Mouse (Mus musculus) stomach, postnatal 0 days (tissue): ENCODE results near the gene Bend7. TPM values are rescaled to one million over a fixed set of nuclear protein-coding genes. Genes with fewer than 3 reads are reported as not detected.

Experiments used
- ATAC-seq: fragments of 200-750 bp; cut with Nextera tagmentation; 2 replicates; pipeline ENCODE4 v1.8.0; 2017; ENCODE audit not compliant: low FRiP score, low TSS enrichment
- DNase-seq: peaks from one replicate; pipeline ENCODE4 v3.0.0-alpha.2; 2016; ENCODE audit warnings: low spot score
- H3K27ac ChIP-seq: fragments of 300-500 bp; sonication (generic); replicated peaks from 2 replicates; pipeline ENCODE4 v1.5.1; 2014; ENCODE audit warnings: mild to moderate bottlenecking, control low read depth
- H3K27me3 ChIP-seq: fragments of 300-500 bp; sonication (generic); 2 replicates; pipeline ENCODE4 v1.6.1; 2014; ENCODE audit warnings: low read length; ENCODE audit not compliant: control insufficient read depth, insufficient read depth
- H3K36me3 ChIP-seq: fragments of 300-500 bp; sonication (generic); 2 replicates; pipeline ENCODE4 v1.6.1; 2014; ENCODE audit warnings: low read length, mixed read lengths; ENCODE audit not compliant: control insufficient read depth, insufficient read depth
- H3K4me1 ChIP-seq: fragments of 300-500 bp; sonication (generic); replicated peaks from 2 replicates; pipeline ENCODE4 v1.6.1; 2014; ENCODE audit warnings: antibody characterized with exemption; ENCODE audit not compliant: control insufficient read depth, insufficient read depth
- H3K4me2 ChIP-seq: fragments of 300-500 bp; sonication (generic); replicated peaks from 2 replicates; pipeline ENCODE4 v1.6.1; 2014; ENCODE audit warnings: low read depth, mild to moderate bottlenecking, control low read depth, moderate library complexity
- H3K4me3 ChIP-seq: fragments of 300-500 bp; sonication (generic); 2 replicates; pipeline ENCODE4 v1.5.1; 2014; ENCODE audit warnings: low read depth, low read length, control low read depth
- H3K9ac ChIP-seq: fragments of 300-500 bp; sonication (generic); 2 replicates; pipeline ENCODE4 v1.6.1; 2014; ENCODE audit warnings: mild to moderate bottlenecking, low read length, control low read depth, mixed read lengths
- H3K9me3 ChIP-seq: fragments of 300-500 bp; sonication (generic); 2 replicates; pipeline ENCODE4 v1.6.1; 2016; ENCODE audit warnings: low read length; ENCODE audit not compliant: control insufficient read depth
- CTCF ChIP-seq: IDR thresholded peaks from 2 replicates; pipeline ENCODE4 v1.5.1; 2016; ENCODE audit warnings: antibody characterized with exemption, low read depth, mild to moderate bottlenecking, moderate library complexity
- EP300 ChIP-seq: optimal IDR thresholded peaks from 2 replicates; pipeline ENCODE3; 2016; ENCODE audit warnings: antibody characterized with exemption
- WGBS: fragments of 180-500 bp; shearing (Covaris S2); extraction: QIAGEN DNeasy Blood & Tissue Kit; methylation state at CpG from one replicate; pipeline ENCODE4 v1.1.7; 2014; 5-methylcytosine and 5-hydroxymethylcytosine counted together
- polyA plus RNA-seq: library from polyadenylated mRNA; unstranded; fragments of >200 nt; fragmentation: Nextera tagmentation; extraction: Ambion mirVana; gene quantifications from 2 replicates; pipeline ENCODE4 v1.2.1, GENCODE M21; 2015

Bend7 gene
- polyA plus RNA-seq = 4.4 and 4.5 TPM in 2 replicates

DNA sequence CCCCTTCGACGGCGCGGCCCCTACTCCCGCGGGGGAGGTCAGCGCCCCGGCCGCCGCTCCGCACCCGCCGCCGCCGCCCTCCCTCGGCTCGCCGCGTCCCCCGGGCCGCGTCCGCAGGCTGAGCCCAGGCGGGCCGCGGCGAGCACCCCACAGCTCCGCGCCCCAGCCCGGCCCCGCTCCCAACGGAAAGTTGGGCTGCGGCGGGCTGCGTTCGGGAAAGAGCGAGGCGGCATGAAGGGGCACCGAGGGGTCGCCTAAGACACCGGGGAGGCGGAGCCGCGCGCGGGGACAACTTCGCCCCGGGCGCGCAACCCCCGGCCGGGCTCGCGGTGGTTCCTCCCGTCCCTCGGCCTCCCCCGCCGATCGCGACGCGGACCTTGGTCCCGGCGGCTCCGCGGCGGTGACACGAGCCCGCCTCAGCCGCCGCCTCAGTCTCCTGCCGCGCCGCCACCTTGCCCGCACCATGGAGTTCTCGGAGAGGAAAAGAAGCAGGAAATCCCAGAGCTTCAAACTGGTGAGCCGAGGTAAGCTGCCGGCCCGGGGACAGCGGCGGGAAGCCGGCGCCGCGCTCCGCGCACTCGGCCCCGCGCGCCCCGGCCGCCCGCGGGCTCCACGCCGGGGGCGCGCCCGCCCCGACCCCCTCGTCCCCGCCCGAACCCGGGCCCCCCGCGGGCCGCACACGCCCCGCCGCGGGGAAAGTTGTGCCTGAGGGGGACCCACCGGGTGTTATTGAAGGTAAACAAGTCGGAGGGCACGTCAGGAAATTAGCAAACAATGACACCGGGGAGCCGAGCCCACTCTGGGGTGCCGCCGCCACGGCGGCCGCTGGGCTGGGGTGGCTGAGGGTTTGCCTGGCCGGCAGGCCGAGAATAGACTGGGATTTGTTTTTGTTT, at the start of gene Bend7:
Bend7 (plus strand) TSS at position 63 of the 893 bp plus-strand sequence.
- H3K4me3 ChIP-seq = peak within 1 kb of the TSS; percentile 79
- no peaks in the 10 kb centered on the region for H3K36me3 ChIP-seq
- peak within 1 kb of the TSS; percentile 78 for H3K9ac ChIP-seq
- peak; percentile 70 for DNase-seq
- peak within 1 kb of the TSS; percentile 85 for H3K4me2 ChIP-seq
- H3K9me3 ChIP-seq = no peaks in the 10 kb centered on the region
- H3K4me1 ChIP-seq = no peaks in the 10 kb centered on the region; the same call in 1 of the 2 replicates
- no peaks in the 10 kb centered on the region for H3K27me3 ChIP-seq
- ATAC-seq = peak; percentile 87
- peak within 1 kb of the TSS; percentile 77 for H3K27ac ChIP-seq
- TF ChIP-seq CTCF (no peak), EP300 (no peak)
- under 1% methylated on average over 89 of the region's 124 CpGs for WGBS

- no peaks in the 10 kb centered on the region for H3K36me3 ChIP-seq
- ATAC-seq (no peak), DNase-seq (no peak)
- H3K9ac ChIP-seq = no peak overlapping the region
- no peak overlapping the region for H3K4me3 ChIP-seq
- 83% methylated on average over 2 of the region's 2 CpGs for WGBS
- no peaks in the 10 kb centered on the region for H3K27me3 ChIP-seq
- TF ChIP-seq CTCF (no peak), EP300 (no peak)
- no peak overlapping the region for H3K27ac ChIP-seq
- H3K9me3 ChIP-seq = no peaks in the 10 kb centered on the region
- H3K4me2 ChIP-seq = no peak overlapping the region
- no peaks in the 10 kb centered on the region for H3K4me1 ChIP-seq
Measured at GRCm38 (mm10) chr2:4668626-4669025, 49.0 kb upstream of the Bend7 start.

DNA sequence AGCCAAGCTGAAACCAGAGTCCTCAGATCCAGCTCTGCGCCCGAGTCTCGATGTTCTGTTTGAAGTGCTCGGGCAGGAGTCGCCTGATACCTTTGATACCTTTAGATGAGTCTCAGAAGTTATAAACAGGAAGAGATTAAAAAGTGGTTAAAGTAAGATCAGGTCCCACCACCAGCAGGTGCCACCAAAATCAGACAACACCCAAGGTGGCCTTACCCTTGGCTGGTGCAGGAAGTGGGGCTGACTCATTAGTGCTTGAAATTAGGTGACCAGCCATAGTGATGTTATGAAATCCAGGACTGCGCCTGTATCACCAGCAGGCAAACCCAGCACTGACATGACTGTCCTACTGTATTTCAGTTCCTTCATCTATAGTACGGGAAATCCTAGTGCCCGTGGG, 47.9 kb upstream of the Bend7 start:
- Histone ChIP-seq H3K4me3 (no peak overlapping the region), H3K9ac (no peak overlapping the region), H3K27me3 (no peaks in the 10 kb centered on the region), H3K9me3 (no peaks in the 10 kb centered on the region), H3K27ac (no peak overlapping the region), H3K4me1 (no peaks in the 10 kb centered on the region), H3K4me2 (no peak overlapping the region), H3K36me3 (no peaks in the 10 kb centered on the region)
- no peak for TF ChIP-seq EP300
- 80% methylated on average over 8 of the region's 8 CpGs for WGBS
- ATAC-seq (no peak), DNase-seq (no peak)

DNA sequence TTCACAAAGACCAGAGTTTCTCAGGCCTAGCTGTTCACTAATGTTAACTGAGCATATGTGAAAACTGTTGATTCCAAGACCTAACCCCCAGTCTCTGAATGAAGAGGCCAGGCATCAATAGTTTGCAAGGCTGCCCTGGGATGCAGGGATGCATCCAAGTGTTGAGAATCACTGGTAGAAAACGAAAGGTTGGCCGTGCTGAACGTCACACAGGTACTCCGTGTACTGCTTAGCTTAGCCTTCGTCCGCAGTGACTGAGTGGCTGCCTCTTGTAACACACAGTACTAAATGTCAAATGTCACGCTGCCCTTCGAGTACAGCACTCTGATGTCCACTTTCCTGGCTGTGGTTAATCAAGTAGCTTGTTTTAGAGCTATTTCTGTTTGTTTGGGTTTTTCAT, 46.0 kb upstream of the Bend7 start:
- no peak overlapping the region for H3K27ac ChIP-seq
- H3K36me3 ChIP-seq = no peaks in the 10 kb centered on the region
- no peak overlapping the region for H3K4me2 ChIP-seq
- no peak overlapping the region for H3K4me3 ChIP-seq
- H3K4me1 ChIP-seq = no peaks in the 10 kb centered on the region
- H3K9me3 ChIP-seq = no peaks in the 10 kb centered on the region
- WGBS = 86% methylated on average over 8 of the region's 8 CpGs
- TF ChIP-seq EP300 = no peak
- no peak for TF ChIP-seq CTCF
- H3K9ac ChIP-seq = no peak overlapping the region
- no peak for DNase-seq
- no peak for ATAC-seq
- no peaks in the 10 kb centered on the region for H3K27me3 ChIP-seq

DNA sequence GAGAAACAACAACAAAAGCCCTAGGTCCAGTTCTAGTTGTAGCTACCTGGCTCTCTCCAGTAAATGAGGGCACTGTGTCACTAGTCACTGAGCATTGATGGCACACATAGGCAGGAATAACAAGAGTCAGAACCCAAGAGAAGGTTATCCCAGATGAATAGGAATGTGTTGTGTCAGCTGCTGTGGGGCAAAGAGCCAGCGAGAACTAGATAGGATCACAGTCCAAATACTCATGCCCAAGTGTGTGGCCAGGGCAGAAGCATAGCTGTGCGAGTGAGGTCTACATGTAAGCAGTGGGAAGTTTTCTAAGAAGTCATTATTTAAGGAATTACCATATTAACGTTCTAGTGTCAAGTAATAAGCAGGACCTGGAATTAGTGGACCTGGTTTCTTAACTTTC, 37.7 kb upstream of the Bend7 start:
- no peak overlapping the region for H3K4me2 ChIP-seq
- no peaks in the 10 kb centered on the region for H3K9me3 ChIP-seq
- no peak overlapping the region for H3K4me3 ChIP-seq
- no peaks in the 10 kb centered on the region for H3K4me1 ChIP-seq
- TF ChIP-seq EP300 (no peak), CTCF (no peak)
- H3K27ac ChIP-seq = no peak overlapping the region
- DNase-seq (no peak), ATAC-seq (no peak)
- no peaks in the 10 kb centered on the region for H3K27me3 ChIP-seq
- no peak overlapping the region for H3K9ac ChIP-seq
- H3K36me3 ChIP-seq = no peaks in the 10 kb centered on the region
- WGBS = 76% methylated on average over 3 of the region's 3 CpGs

- DNase-seq (no peak), ATAC-seq (no peak)
- no peaks in the 10 kb centered on the region for H3K9me3 ChIP-seq
- no peaks in the 10 kb centered on the region for H3K4me1 ChIP-seq
- H3K4me2 ChIP-seq = no peak overlapping the region
- peak; percentile 61 for TF ChIP-seq CTCF
- no peak for TF ChIP-seq EP300
- 53% methylated on average over 5 of the region's 5 CpGs for WGBS
- H3K27me3 ChIP-seq = no peaks in the 10 kb centered on the region
- H3K36me3 ChIP-seq = no peaks in the 10 kb centered on the region
- H3K9ac ChIP-seq = no peak overlapping the region
- no peak overlapping the region for H3K27ac ChIP-seq
- no peak overlapping the region for H3K4me3 ChIP-seq
Measured at GRCm38 (mm10) chr2:4711262-4711661, 6.4 kb upstream of the Bend7 start.
